Mouse (Mus musculus) thymus, postnatal 36 days (tissue): Measurements from ENCODE around the gene Slc25a1.

Source experiments
- DNase-seq, 2 experiments: peaks; one replicate each; pipeline ENCODE4 v3.0.0; 2022; ENCODE audit warnings: mixed read lengths in 2 of 2

Gene Slc25a1

GRCm38 (mm10) chr16:17921325-17922162 is 6.5 kb downstream of the Slc25a1 start:
- peak; percentile 91 to 93 for DNase-seq

- no peak for DNase-seq
Measured at GRCm38 (mm10) chr16:17920586-17920985, 7.4 kb downstream of the Slc25a1 start.

GRCm38 (mm10) chr16:17914307-17915249 is 13.4 kb downstream of the Slc25a1 start, which contains the start of gene Gsc2:
Gene Gsc2, minus strand, starts transcription at chr16:17915059.
- no peak for DNase-seq

GRCm38 (mm10) chr16:17911052-17911595 is 16.9 kb downstream of the Slc25a1 start, which contains the start of gene Ess2:
Gene Ess2, minus strand, starts transcription at chr16:17911348.
- DNase-seq: peak; percentile 83 to 89

- no peak for DNase-seq
Measured at GRCm38 (mm10) chr16:17898462-17898861, 29.6 kb downstream of the Slc25a1 start, which contains the start of the genes Dgcr2 and Tssk2. Gene Dgcr2, minus strand, starts transcription at chr16:17898562. Gene Tssk2, plus strand, starts transcription at chr16:17898637.

GRCm38 (mm10) chr16:17896091-17896490 is 31.9 kb downstream of the Slc25a1 start:
- no peak for DNase-seq

- DNase-seq: no peak
Measured at GRCm38 (mm10) chr16:17893923-17894322, 34.1 kb downstream of the Slc25a1 start, which contains the start of gene Tssk1. Gene Tssk1, plus strand, starts transcription at chr16:17894223.

- DNase-seq: no peak
Measured at GRCm38 (mm10) chr16:17892606-17893005, 35.4 kb downstream of the Slc25a1 start.

GRCm38 (mm10) chr16:17891567-17891959 is 36.5 kb downstream of the Slc25a1 start, which contains the start of gene Gm20518:
Gene Gm20518, minus strand, starts transcription at chr16:17891671.
- DNase-seq: peak; percentile 99 to 100

- DNase-seq: no peak
Measured at GRCm38 (mm10) chr16:17890917-17891566, 37.0 kb downstream of the Slc25a1 start.

- no peak for DNase-seq
Measured at GRCm38 (mm10) chr16:17890342-17890727, 37.7 kb downstream of the Slc25a1 start.

GRCm38 (mm10) chr16:17889689-17890341 is 38.2 kb downstream of the Slc25a1 start:
- no peak for DNase-seq

GRCm38 (mm10) chr16:17884116-17884515 is 43.9 kb downstream of the Slc25a1 start:
- no peak for DNase-seq

- DNase-seq: no peak
Measured at GRCm38 (mm10) chr16:17882196-17882595, 45.8 kb downstream of the Slc25a1 start.

- no peak for DNase-seq
Measured at GRCm38 (mm10) chr16:17879571-17879970, 48.4 kb downstream of the Slc25a1 start.

GRCm38 (mm10) chr16:17876096-17876495 is 51.9 kb downstream of the Slc25a1 start:
- DNase-seq: no peak
